Mouse (Mus musculus) embryonic facial prominence, embryonic 12.5 days (tissue): ENCODE data around the gene Dzip1. TPM values are rescaled to one million over a fixed set of nuclear protein-coding genes. Genes with fewer than 3 reads are reported as not detected.
A peak's percentile ranks its signal among the peaks of the same experiment; 100 is the strongest.

Experiments used
- ATAC-seq: fragments of 200-750 bp; cut with Nextera tagmentation; 2 replicates; pipeline ENCODE4 v1.8.0; 2017; ENCODE audit not compliant: insufficient number of reproducible peaks, insufficient read depth, low FRiP score, low TSS enrichment
- H3K27ac ChIP-seq: fragments of 300-500 bp; sonication (generic); 2 replicates; pipeline ENCODE4 v1.5.1; 2016; ENCODE audit warnings: mild to moderate bottlenecking
- H3K27me3 ChIP-seq: fragments of 300-500 bp; sonication (generic); 2 replicates; pipeline ENCODE4 v1.6.1; 2016; ENCODE audit warnings: mild to moderate bottlenecking, moderate library complexity
- H3K36me3 ChIP-seq: fragments of 300-500 bp; sonication (generic); 2 replicates; pipeline ENCODE4 v1.6.1; 2016; ENCODE audit warnings: mild to moderate bottlenecking
- H3K4me1 ChIP-seq: fragments of 300-500 bp; sonication (generic); 2 replicates; pipeline ENCODE4 v1.6.1; 2016
- H3K4me2 ChIP-seq: fragments of 300-500 bp; sonication (generic); replicated peaks from 2 replicates; pipeline ENCODE4 v1.6.1; 2016; ENCODE audit warnings: mild to moderate bottlenecking, moderate library complexity
- H3K4me3 ChIP-seq: fragments of 300-500 bp; sonication (generic); 2 replicates; pipeline ENCODE4 v1.5.1; 2016; ENCODE audit warnings: mild to moderate bottlenecking
- H3K9ac ChIP-seq: fragments of 300-500 bp; sonication (generic); 2 replicates; pipeline ENCODE4 v1.6.1; 2016; ENCODE audit warnings: mild to moderate bottlenecking, moderate library complexity
- H3K9me3 ChIP-seq: fragments of 300-500 bp; sonication (generic); 2 replicates; pipeline ENCODE4 v1.6.1; 2016; ENCODE audit warnings: mild to moderate bottlenecking, moderate library complexity
- WGBS: fragments of 180-500 bp; shearing (Covaris S2); methylation state at CpG from one replicate; pipeline ENCODE4 v1.1.7; 2016; 5-methylcytosine and 5-hydroxymethylcytosine counted together
- polyA plus RNA-seq: library from polyadenylated mRNA; unstranded; fragments of >200 nt; fragmentation: Nextera tagmentation; extraction: Ambion mirVana; gene quantifications from 2 replicates; pipeline ENCODE4 v1.2.1, GENCODE M21; 2016

Gene Dzip1
- polyA plus RNA-seq, 1 experiment from 2014 or later, result 43.0 TPM

DNA sequence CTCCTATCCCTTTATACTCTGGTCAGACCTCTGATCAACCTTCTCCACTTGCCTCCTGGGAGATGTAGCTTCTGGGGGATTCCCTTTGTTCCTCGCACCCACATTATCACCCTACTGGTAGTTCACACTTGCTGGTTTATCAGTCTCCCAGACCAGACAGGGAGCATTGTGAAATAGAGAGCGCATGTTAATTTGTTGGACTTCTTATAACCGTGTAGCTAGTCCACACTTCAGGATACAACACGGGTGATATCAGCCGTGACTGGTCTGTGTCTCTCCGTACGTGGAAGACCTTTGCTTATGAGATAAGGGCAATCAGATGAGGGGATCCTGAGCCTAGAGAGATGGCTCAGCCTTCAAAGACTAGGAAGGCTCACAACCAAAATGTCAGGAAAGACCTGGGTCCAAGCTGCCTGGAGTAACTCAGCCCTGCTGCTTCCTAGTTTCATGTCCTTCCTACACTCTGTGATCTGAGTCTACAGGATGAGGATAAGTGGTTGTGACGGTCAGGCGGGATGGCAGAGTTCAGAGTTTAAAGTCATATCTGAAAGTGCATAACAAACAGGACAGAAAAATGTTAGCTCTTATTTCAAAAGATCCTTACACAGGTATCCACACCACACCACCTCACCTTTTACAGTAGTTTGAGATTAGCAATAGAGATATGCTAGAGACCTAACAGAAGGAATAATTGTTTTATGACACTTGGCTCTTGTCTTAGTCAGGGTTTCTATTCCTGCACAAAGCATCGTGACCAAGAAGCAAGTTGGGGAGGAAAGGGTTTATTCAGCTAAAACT lies 59.0 kb downstream of the Dzip1 start:
- Histone ChIP-seq H3K9me3 (no peaks in the 10 kb centered on the region), H3K4me2 (no peak overlapping the region), H3K27me3 (no peaks in the 10 kb centered on the region), H3K27ac (no peak overlapping the region), H3K4me1 (0 out of 2 replicates have a peak, but pooled peaks cover 5% of the 10 kb centered on the region), H3K9ac (no peak overlapping the region), H3K36me3 (no peaks in the 10 kb centered on the region), H3K4me3 (no peak overlapping the region)
- 90% methylated on average over 10 of the region's 10 CpGs for WGBS
- no peak for ATAC-seq

DNA sequence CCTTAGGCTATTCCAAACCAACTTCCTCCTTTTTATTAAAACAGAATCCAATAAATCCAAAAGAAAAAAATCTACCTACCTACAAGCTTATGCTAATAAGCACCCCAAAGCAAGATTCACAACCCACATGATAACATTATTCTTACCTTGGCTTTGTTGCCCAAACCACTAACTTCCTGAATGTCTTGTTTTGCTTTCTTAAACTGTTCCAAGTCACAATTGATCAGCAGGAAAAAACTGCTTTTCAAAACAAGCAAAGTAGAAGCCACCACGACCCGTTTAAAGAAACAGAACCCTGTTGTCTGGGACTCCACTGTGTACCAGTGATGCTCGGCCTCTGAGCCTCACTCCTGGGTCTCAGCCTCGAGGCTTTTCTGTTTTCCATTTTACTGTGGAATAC lies 60.4 kb downstream of the Dzip1 start:
- no peaks in the 10 kb centered on the region for H3K9me3 ChIP-seq
- no peak overlapping the region for H3K9ac ChIP-seq
- H3K4me1 ChIP-seq, result 0 out of 2 replicates have a peak, but pooled peaks cover 5% of the 10 kb centered on the region
- H3K4me3 ChIP-seq, result no peak overlapping the region
- H3K36me3 ChIP-seq, result no peaks in the 10 kb centered on the region
- no peak for ATAC-seq
- H3K4me2 ChIP-seq, result no peak overlapping the region
- no peaks in the 10 kb centered on the region for H3K27me3 ChIP-seq
- WGBS, result 14% methylated on average over 4 of the region's 4 CpGs
- H3K27ac ChIP-seq, result no peak overlapping the region

DNA sequence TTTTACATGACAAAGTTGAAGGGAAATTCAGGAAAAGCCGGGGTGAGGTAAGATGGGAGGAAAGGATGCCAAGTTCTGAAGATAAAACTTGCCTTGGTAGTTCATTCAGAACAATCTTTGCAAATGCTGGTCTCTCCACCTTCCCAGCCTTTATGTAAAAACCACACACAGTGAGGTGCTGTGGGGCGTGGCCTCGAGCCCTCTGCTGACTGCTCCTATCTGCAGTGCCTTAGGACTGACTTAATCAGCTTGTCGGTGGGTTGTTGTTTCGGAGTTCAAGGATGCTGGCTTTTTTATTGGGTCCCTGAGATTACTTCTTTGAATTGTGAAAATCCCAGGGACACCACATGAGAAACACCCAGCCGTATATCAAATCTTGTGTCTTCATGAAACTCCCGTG lies 63.0 kb downstream of the Dzip1 start:
- Histone ChIP-seq H3K36me3 (no peaks in the 10 kb centered on the region), H3K4me3 (no peak overlapping the region), H3K9ac (no peak overlapping the region), H3K9me3 (no peaks in the 10 kb centered on the region), H3K27ac (no peak overlapping the region), H3K4me1 (0 out of 2 replicates have a peak, but pooled peaks cover 3% of the 10 kb centered on the region), H3K27me3 (0 out of 2 replicates have a peak, but pooled peaks cover 5% of the 10 kb centered on the region), H3K4me2 (no peak overlapping the region)
- no peak for ATAC-seq
- WGBS, result 67% methylated on average over 7 of the region's 7 CpGs

DNA sequence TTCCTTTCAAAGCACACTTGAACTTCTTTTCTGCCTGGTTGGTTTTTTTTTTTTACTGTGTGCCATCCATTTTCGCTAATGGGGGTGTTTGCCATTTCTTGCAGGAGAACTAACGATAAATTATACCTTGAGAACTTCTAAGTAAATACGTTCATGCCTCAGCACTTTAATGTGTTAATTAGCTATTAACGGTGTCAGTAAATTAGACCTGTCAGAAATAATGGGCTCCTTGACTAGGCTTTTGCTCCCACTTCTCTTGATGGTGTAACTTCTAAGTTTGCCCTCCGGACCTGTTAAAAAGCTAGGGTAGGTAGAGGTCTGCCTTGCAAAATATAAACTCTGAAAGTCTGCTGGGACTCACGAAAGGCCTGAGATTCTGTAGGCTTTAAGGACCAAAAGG lies 66.9 kb downstream of the Dzip1 start:
- H3K4me1 ChIP-seq, result peaks cover 4% of the 10 kb centered on the region; the same call in 1 of the 2 replicates
- no peaks in the 10 kb centered on the region for H3K36me3 ChIP-seq
- peaks cover 24% of the 10 kb centered on the region for H3K27me3 ChIP-seq
- H3K27ac ChIP-seq, result no peak overlapping the region
- no peak overlapping the region for H3K4me3 ChIP-seq
- ATAC-seq, result no peak
- H3K4me2 ChIP-seq, result no peak overlapping the region
- no peak overlapping the region for H3K9ac ChIP-seq
- WGBS, result 57% methylated on average over 6 of the region's 6 CpGs
- no peaks in the 10 kb centered on the region for H3K9me3 ChIP-seq

DNA sequence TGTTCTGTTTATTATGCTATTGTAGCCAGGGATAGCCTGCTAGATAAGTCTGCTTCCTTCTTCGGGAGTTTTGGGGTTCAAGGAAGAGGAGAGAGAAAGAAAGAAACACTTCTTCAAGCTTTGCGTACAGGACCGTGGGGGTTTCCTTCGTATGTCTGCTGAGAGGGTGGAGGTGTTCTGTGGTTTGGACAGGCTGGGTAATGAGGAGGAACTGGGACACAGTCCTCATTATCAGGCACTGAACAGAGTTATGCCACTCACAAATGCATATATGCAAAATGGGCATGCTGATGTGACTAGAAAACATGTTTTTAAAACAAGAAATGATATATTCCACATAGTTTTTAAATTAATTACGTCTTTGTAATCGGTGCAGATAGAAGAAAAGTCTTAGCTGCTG lies 68.7 kb downstream of the Dzip1 start:
- Histone ChIP-seq H3K27ac (no peak overlapping the region), H3K4me3 (no peak overlapping the region), H3K4me2 (no peak overlapping the region), H3K9ac (no peak overlapping the region), H3K4me1 (peaks cover 4% of the 10 kb centered on the region; the same call in 1 of the 2 replicates), H3K36me3 (no peaks in the 10 kb centered on the region), H3K9me3 (no peaks in the 10 kb centered on the region), H3K27me3 (peaks cover 24% of the 10 kb centered on the region)
- WGBS, result 85% methylated on average over 6 of the region's 6 CpGs
- ATAC-seq, result no peak

DNA sequence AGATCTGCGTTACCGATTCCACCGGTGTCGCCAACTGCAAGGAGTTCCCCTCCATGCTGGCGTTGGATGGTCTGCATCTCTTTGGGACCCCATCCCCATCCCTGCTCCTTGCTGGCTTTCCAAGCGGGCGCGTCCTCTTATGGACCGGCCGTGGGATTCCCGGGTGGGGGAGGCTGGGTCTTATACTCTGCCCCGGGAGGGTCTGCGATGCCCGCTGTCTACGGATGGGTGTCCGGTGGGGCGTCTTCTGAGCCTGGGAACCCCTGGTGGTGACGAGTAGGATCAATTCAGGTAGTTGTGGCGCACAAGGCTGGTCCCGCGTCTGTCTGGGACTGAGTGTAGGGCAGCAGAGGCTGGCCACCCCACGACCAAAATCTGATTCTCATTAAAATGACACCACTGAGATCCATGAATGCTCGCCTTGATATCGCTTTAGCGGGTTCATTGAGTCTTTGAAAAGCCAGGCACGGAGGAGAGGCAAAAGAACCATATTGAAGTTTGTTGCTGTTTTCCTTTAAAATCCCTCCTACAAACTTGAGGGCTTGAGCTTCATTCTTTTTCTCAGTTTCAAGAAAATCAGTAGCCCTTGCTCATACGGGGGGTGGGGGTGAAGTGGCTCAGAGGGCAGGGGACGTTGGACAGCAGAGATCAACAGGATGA lies 70.0 kb downstream of the Dzip1 start:
- peak; percentile 59; the same call in 1 of the 2 replicates for ATAC-seq
- WGBS, result under 1% methylated on average over 28 of the region's 28 CpGs
- Histone ChIP-seq H3K4me3 (peak overlapping the region; percentile 50), H3K27me3 (peaks cover 24% of the 10 kb centered on the region), H3K27ac (no peak overlapping the region), H3K4me2 (peak overlapping the region; percentile 96), H3K4me1 (peaks cover 4% of the 10 kb centered on the region; the same call in 1 of the 2 replicates), H3K9me3 (no peaks in the 10 kb centered on the region), H3K9ac (peak overlapping the region; percentile 47), H3K36me3 (no peaks in the 10 kb centered on the region)

DNA sequence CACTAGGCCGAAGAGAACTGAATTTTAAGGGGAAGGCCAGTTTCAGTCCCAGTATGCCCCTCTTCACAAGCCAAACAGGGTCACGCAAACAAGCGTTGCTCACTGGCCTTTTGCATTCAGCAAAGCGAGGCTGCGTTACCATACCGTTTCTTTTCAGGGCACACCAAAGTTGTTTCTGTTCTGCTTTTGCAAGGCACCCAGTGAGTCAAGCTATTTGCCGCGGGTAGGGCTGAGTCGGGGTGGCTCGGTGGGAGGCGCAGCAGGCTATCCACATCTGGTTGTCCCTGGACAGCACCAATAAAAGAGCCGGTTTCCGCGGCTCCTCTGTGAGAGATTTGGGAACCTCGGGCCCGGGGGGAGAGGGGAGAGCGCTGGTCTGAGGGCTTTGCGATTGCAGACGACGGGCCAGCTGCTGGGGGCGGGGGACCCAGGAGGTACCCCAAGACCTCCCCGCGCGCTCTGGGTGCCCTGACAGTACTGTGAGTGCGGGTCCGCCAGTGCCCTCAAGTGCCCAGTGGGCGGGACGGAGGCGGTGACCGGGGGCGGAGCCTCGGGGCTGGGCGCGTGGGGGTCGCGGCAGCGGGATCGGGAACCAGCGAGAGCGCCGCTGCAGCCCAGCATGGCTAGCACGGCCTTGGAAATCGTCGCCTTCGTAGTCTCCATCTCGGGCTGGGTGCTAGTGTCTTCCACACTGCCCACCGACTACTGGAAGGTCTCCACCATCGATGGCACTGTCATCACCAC lies 70.7 kb downstream of the Dzip1 start:
- no peaks in the 10 kb centered on the region for H3K36me3 ChIP-seq
- no peak overlapping the region for H3K27ac ChIP-seq
- 0 out of 2 replicates have a peak, but pooled peaks have one; percentile 43 for ATAC-seq
- H3K4me2 ChIP-seq, result peak overlapping the region; percentile 96
- H3K4me3 ChIP-seq, result peak overlapping the region; percentile 50
- H3K4me1 ChIP-seq, result peaks cover 4% of the 10 kb centered on the region; the same call in 1 of the 2 replicates
- WGBS, result 1% methylated on average over 48 of the region's 48 CpGs
- peaks cover 24% of the 10 kb centered on the region for H3K27me3 ChIP-seq
- no peaks in the 10 kb centered on the region for H3K9me3 ChIP-seq
- H3K9ac ChIP-seq, result peak overlapping the region; percentile 47

DNA sequence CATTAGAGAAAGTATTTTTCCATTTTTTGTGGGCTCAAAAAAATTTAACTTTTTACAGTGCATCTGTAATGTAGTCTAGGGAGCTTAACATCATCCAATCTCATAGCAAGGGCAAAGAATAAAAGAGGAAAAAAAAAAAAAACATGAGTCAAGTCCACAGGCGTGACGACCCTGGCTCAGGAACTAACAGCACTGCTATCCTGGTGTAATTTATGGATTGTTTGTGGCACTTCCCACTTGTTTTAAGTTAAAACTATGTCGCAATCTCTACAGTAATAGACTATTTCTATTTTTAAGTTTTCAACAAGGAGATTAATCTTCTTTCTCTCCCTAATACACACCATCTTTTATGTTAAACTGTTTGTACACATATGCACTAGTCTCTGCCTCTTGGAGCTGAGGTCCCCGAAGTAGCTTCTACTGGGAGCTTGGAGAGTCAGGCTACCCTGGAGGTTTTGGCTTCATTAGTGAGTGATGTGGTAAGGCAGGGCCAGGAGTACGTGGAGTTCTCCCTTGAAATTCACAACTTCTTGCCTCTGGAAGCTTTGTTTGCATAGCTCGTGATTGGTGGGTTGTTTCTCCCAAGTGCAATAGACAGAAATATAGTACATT lies 73.7 kb downstream of the Dzip1 start:
- no peaks in the 10 kb centered on the region for H3K36me3 ChIP-seq
- no peak for ATAC-seq
- WGBS, result 73% methylated on average over 6 of the region's 6 CpGs

DNA sequence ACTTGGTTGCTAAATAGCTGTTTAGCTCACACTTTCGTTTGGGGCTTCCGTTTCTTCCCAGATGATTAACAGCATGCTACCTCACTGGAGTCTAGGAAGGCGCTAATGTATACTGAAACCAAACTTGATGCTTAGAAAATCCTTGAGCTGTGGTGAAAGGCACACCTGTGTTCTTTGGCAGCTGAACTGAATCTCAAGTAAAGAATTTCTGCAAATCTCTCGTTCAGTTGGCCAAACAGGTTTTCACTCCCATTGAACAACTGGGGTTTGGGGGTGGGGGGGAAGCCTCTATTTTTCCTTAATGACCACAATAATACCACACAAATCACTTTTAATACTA lies 74.6 kb downstream of the Dzip1 start:
- Histone ChIP-seq H3K27me3 (peaks cover 8% of the 10 kb centered on the region; the same call in 1 of the 2 replicates), H3K27ac (no peak overlapping the region), H3K9ac (no peak overlapping the region), H3K4me2 (no peak overlapping the region), H3K36me3 (no peaks in the 10 kb centered on the region), H3K4me3 (no peak overlapping the region), H3K9me3 (no peaks in the 10 kb centered on the region), H3K4me1 (peaks cover 4% of the 10 kb centered on the region; the same call in 1 of the 2 replicates)
- ATAC-seq, result no peak
- 69% methylated on average over 4 of the region's 4 CpGs for WGBS

More for the DNA sequence above, 73.7 kb downstream of the Dzip1 start:
- H3K9ac ChIP-seq, result no peak overlapping the region
- H3K9me3 ChIP-seq, result no peaks in the 10 kb centered on the region
- H3K27ac ChIP-seq, result no peak overlapping the region
- H3K4me2 ChIP-seq, result no peak overlapping the region
- peaks cover 4% of the 10 kb centered on the region; the same call in 1 of the 2 replicates for H3K4me1 ChIP-seq
- no peak overlapping the region for H3K4me3 ChIP-seq
- peaks cover 14% of the 10 kb centered on the region for H3K27me3 ChIP-seq

DNA sequence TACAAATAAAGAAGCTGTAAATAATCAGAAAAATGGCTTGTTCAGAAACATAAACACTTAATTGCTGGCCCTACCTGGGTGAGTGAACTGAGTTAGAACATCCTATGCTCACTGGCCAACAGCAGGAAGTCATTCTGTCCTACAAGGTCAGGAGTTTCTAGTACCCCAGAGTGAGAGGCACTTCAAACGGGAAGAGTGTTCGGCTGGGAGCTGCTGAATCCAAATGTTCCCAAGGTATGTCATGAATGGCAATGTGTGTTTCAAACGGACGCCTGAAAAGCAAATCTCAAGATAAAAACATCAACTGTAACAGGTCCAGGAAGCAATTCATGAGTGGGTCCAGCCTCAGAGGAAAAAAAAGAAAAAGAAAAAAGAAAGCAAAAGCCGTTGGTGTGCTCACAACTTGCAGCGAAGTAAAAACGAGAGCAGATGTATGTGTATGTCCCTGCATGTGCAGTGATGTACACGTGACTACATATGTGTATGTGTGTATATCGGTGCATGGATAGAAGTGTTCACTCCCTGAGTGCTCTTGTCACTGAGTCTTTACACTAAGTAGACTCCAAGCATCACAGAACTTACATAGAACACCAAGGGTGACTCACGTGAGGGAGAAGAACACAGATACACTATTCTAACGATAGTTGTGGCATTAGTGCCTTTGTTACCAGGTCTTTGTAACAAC lies 75.1 kb downstream of the Dzip1 start:
- Histone ChIP-seq H3K27me3 (peaks cover 8% of the 10 kb centered on the region; the same call in 1 of the 2 replicates), H3K4me3 (no peak overlapping the region), H3K9ac (no peak overlapping the region), H3K4me2 (no peak overlapping the region), H3K27ac (no peak overlapping the region), H3K36me3 (no peaks in the 10 kb centered on the region), H3K9me3 (no peaks in the 10 kb centered on the region), H3K4me1 (peaks cover 3% of the 10 kb centered on the region; the same call in 1 of the 2 replicates)
- no peak for ATAC-seq
- 76% methylated on average over 11 of the region's 11 CpGs for WGBS

DNA sequence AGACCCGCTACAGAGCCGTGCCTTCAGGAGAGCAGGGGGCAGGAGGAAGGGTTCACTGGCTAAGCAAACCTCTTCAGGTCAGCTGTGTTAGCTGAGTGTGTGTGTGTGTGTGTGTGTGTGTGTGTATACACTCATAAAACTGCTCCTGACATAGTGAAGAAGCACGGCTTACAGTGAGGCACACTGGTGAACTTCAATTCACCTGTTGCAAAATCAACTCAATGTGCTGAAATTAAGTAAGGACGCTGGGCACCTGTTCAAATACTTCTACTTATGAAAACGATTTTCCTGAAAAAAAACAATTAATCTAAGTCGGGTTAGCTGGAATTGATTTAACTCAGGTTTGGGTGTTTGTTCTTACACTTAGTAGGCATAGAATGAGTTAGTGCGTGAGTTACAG lies 77.1 kb downstream of the Dzip1 start:
- H3K9ac ChIP-seq, result no peak overlapping the region
- no peak overlapping the region for H3K4me2 ChIP-seq
- no peaks in the 10 kb centered on the region for H3K36me3 ChIP-seq
- no peak for ATAC-seq
- no peaks in the 10 kb centered on the region for H3K9me3 ChIP-seq
- H3K27ac ChIP-seq, result no peak overlapping the region
- H3K27me3 ChIP-seq, result no peaks in the 10 kb centered on the region; the same call in 1 of the 2 replicates
- no peaks in the 10 kb centered on the region for H3K4me1 ChIP-seq
- no peak overlapping the region for H3K4me3 ChIP-seq
- 71% methylated on average over 7 of the region's 7 CpGs for WGBS
